Mouse (Mus musculus): Measurements from ENCODE around the gene Cmah.

GRCm38 (mm10) chr13:24328036-24328817 lies 1.0 kb downstream of the Cmah start:
- no peak for TF ChIP-seq CTCF (IDR thresholded peaks at IDR 0.05; ENCODE audit: borderline replicate concordance, insufficient read depth, low read length)
- no peak for TF ChIP-seq POLR2A (IDR thresholded peaks at IDR 0.05; ENCODE audit: low read depth, low read length)
